Mouse (Mus musculus): ENCODE results near the gene Alkbh7.
A peak's percentile ranks its signal among the peaks of the same experiment; 100 is the strongest.

The Alkbh7 gene

GRCm38 (mm10) chr17:57030931-57031660, 34.0 kb downstream of the Alkbh7 start, which contains the start of gene Khsrp:
Khsrp (minus strand) TSS chr17:57031522.
- DNase-seq (ENCODE audit: low spot score in 2 of 2) = peak; percentile 65 to 67

- peak; percentile 100 for DNase-seq (ENCODE audit: low spot score in 2 of 2)
Observed at GRCm38 (mm10) chr17:57031661-57032420, 34.7 kb downstream of the Alkbh7 start.

DNA sequence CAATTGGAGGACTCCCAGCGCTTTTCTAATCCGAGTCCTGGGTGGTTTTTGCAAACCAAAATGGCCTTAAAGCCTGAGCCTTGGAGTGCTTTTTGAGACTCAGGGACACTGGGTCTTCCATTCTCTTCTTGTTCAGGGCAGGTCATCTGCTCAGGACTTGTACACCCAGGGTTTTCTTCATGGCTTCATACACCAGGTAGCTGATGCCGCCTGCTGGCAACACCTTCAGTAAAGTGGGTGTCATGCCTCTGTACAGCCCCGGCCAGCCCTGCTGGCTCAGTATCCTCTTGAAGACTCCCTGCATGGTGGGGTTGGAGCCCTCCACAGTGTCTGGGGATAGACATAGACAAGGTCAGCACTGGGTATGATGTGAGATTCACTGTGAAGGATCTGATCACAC, 35.7 kb downstream of the Alkbh7 start:
- DNase-seq (ENCODE audit: low spot score in 2 of 2) = peak in 1 of 2 experiments; percentile 61

DNA sequence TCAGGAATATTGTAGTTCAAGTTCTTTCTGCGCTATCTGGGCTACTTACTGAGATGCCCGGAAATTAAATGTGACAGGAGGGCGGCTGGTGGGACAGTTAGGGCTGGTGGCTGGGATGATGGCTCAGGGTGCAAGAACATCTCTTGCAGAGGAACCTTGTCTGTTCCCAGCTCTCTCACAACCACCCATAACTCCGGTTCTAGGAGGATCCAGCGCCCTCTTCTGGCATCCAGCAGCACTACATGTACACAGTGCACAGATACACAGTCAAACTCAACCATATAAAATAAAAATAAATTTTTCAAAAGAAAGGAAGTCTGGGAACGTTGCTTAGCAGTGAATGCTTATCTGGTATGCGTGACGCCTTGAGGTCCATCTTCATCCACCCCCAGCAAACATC, 41.8 kb downstream of the Alkbh7 start:
- DNase-seq (ENCODE audit: low spot score in 2 of 2) = no peak

DNA sequence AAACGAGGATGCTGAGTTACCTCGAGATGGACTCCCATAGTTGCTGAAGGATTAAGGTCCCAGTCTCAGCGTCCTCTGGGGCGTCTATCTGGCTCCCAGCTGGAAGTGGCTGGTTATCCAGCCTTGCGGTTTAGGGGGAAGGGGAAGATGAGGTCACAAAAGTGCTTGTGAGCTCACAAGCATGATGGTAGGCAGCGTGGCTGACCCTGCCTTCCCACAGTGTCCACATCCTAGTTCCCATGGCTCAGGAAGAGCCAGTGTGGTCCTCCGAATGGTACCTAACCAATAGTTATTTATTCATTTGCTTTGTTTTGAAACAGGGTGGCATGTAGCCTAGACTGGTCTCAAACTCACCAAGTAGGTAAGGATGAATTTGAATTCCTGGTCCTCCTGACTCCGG, 44.4 kb downstream of the Alkbh7 start, which contains the start of gene Slc25a41:
Slc25a41 (minus strand) TSS at position 101 of the 400 bp plus-strand sequence.
- no peak for DNase-seq (ENCODE audit: low spot score in 2 of 2)

DNA sequence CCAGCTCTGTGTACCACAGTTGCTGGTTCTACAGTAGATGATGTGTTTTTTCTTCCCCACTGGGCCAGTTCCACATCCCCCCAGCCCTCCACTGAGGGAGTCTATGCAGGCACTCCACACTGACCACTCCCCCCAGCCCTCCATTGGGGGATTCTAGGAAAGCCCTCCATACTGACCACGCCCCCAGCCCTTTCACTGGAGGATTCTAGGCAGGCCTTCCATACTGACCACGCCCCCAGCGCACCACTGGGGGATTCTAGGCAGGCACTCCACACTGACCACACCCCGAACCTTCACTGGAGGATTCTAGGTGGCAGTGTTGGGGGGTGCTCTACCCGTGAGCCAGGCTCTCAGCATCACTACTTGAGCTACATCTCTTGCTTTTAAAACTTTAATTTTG, 50.3 kb downstream of the Alkbh7 start:
- no peak for DNase-seq (ENCODE audit: low spot score in 2 of 2)

GRCm38 (mm10) chr17:57048816-57049215, 51.7 kb downstream of the Alkbh7 start:
- no peak for DNase-seq (ENCODE audit: low spot score in 2 of 2)

Measured in right cerebral cortex, postnatal 10 days (tissue).